Mouse (Mus musculus) T-helper 1 cell (primary cell): ENCODE data around the gene Cacna2d4.
"Not testable (repeated sequence)": the region's sequence is repeated elsewhere in the genome, so short reads cannot be mapped to it uniquely, and the experiment has no call there.

Experiments
- in situ Hi-C: fragments of 300-600 bp; cut with MboI, MseI; formaldehyde crosslinking; loops from one replicate; pipeline ENCODE4 v1.15.1; 2025; ENCODE audit warnings: high pct_unique_total_duplicates

Gene Cacna2d4

GRCm38 (mm10) chr6:119341409-119341808 is 105.1 kb downstream of the Cacna2d4 start:
- in situ Hi-C loops = no loop called here

GRCm38 (mm10) chr6:119346257-119346656 is 109.9 kb downstream of the Cacna2d4 start:
- in situ Hi-C loops = no loop called here

- in situ Hi-C loops = no loop called here
These were observed 111.5 kb downstream of the Cacna2d4 start for GRCm38 (mm10) chr6:119347813-119348212.

- in situ Hi-C loops = no loop called here
These were observed 111.9 kb downstream of the Cacna2d4 start for GRCm38 (mm10) chr6:119348234-119348633.

GRCm38 (mm10) chr6:119350703-119351198 is 114.4 kb downstream of the Cacna2d4 start:
- in situ Hi-C loops = no loop called here

- in situ Hi-C loops = no loop called here
These were observed 115.3 kb downstream of the Cacna2d4 start for GRCm38 (mm10) chr6:119351656-119352055.

GRCm38 (mm10) chr6:119352501-119352900 is 116.2 kb downstream of the Cacna2d4 start:
- in situ Hi-C loops = no loop called here

- in situ Hi-C loops = no loop called here
These were observed 121.8 kb downstream of the Cacna2d4 start for GRCm38 (mm10) chr6:119358020-119358571.

GRCm38 (mm10) chr6:119360250-119360649 is 123.9 kb downstream of the Cacna2d4 start:
- in situ Hi-C loops = not testable (repeated sequence)

GRCm38 (mm10) chr6:119360925-119361702 is 124.8 kb downstream of the Cacna2d4 start:
- in situ Hi-C loops = no loop called here

- in situ Hi-C loops = no loop called here
These were observed 127.3 kb downstream of the Cacna2d4 start for GRCm38 (mm10) chr6:119363593-119363992.

- in situ Hi-C loops = loop anchor here (5.0 kb wide), 1 partner anchor 1121 kb away; no protein-coding TSS in a partner anchor
These were observed 130.5 kb downstream of the Cacna2d4 start for GRCm38 (mm10) chr6:119366800-119367199.

GRCm38 (mm10) chr6:119367382-119367781 is 131.1 kb downstream of the Cacna2d4 start:
- in situ Hi-C loops = loop anchor here (5.0 kb wide), 1 partner anchor 1120 kb away; no protein-coding TSS in a partner anchor

- in situ Hi-C loops = no loop called here
These were observed 135.3 kb downstream of the Cacna2d4 start for GRCm38 (mm10) chr6:119371624-119372023.

- in situ Hi-C loops = no loop called here
These were observed 135.9 kb downstream of the Cacna2d4 start for GRCm38 (mm10) chr6:119372237-119372636.

- in situ Hi-C loops = no loop called here
These were observed 136.8 kb downstream of the Cacna2d4 start for GRCm38 (mm10) chr6:119373000-119373705.

GRCm38 (mm10) chr6:119375035-119375434 is 138.7 kb downstream of the Cacna2d4 start:
- in situ Hi-C loops = loop anchor here (5.0 kb wide), 1 partner anchor 52 kb away; no protein-coding TSS in a partner anchor

GRCm38 (mm10) chr6:119377613-119378012 is 141.3 kb downstream of the Cacna2d4 start:
- in situ Hi-C loops = loop anchor here (5.0 kb wide), 1 partner anchor 50 kb away; no protein-coding TSS in a partner anchor

- in situ Hi-C loops = loop anchor here (5.0 kb wide), 1 partner anchor 49 kb away; no protein-coding TSS in a partner anchor
These were observed 142.3 kb downstream of the Cacna2d4 start for GRCm38 (mm10) chr6:119378631-119379030.

- in situ Hi-C loops = loop anchor here (10.0 kb wide), 1 partner anchor 1481 kb away; the partner anchor contains the start of gene Hnrnpf
These were observed 149.3 kb downstream of the Cacna2d4 start for GRCm38 (mm10) chr6:119385668-119386067.

GRCm38 (mm10) chr6:119386421-119386820 is 150.1 kb downstream of the Cacna2d4 start:
- in situ Hi-C loops = loop anchor here (10.0 kb wide), 1 partner anchor 1482 kb away; the partner anchor contains the start of gene Hnrnpf

- in situ Hi-C loops = loop anchor here (10.0 kb wide), 1 partner anchor 1482 kb away; the partner anchor contains the start of gene Hnrnpf
These were observed 150.5 kb downstream of the Cacna2d4 start for GRCm38 (mm10) chr6:119386821-119387220.
